Comparison of ENCODE assay signal across 25 mouse cellular contexts in the genomic region with DNA sequence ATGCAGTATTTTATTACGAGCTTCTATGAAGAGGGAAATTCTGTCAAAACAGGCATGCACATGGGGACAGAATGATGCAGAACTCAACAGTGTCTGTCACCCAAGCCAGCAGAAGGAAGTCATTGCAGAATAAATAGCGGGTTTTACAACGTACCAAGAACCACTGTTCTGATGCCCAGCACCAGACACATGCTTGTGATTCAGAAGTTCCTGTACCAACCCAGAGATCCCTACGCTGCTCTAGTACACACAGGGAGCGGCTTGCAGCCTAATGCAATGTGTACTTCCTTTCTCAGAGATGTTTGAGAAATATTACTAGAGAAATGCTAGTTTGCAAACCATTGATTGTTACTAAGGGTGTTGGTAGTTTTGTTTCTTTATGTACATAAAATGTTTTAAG.
"Had no signal": no experiment of that assay in that cellular context is flagged by ENCODE, and none has a peak within 500 bp of the region (broad histone marks: within the 10 kb centered on the region; RNA-seq: fewer than 3 reads in every experiment).

No protein-coding gene starts in this region.

- H3K36me3 ChIP-seq: lung, embryonic 15.5 days; midbrain, embryonic 10.5 days; midbrain, embryonic 12.5 days; neural tube, embryonic 13.5 days; stomach, embryonic 15.5 days had no signal

- H3K4me1 ChIP-seq: liver, embryonic 13.5 days; liver, embryonic 15.5 days; lung, embryonic 15.5 days; midbrain, embryonic 10.5 days; midbrain, embryonic 12.5 days; neural tube, embryonic 13.5 days; neural tube, embryonic 15.5 days; stomach, embryonic 15.5 days had no signal

- ATAC-seq: lung, postnatal 0 days; midbrain, embryonic 16.5 days had no signal

- H3K4me2 ChIP-seq: liver, embryonic 13.5 days; liver, embryonic 15.5 days; lung, embryonic 15.5 days; midbrain, embryonic 12.5 days; neural tube, embryonic 13.5 days; neural tube, embryonic 15.5 days; stomach, embryonic 15.5 days had no signal

- H3K27ac ChIP-seq: liver, embryonic 13.5 days; liver, embryonic 15.5 days; lung, embryonic 15.5 days; macrophage; midbrain, embryonic 10.5 days; midbrain, embryonic 12.5 days; neural tube, embryonic 13.5 days; neural tube, embryonic 15.5 days; stomach, embryonic 15.5 days; stomach, postnatal 0 days had no signal

- H3K9ac ChIP-seq: liver, embryonic 13.5 days; liver, embryonic 15.5 days; lung, embryonic 15.5 days; midbrain, embryonic 12.5 days; neural tube, embryonic 13.5 days; neural tube, embryonic 15.5 days; stomach, embryonic 15.5 days had no signal

- H3K9me3 ChIP-seq: liver, embryonic 13.5 days; liver, embryonic 15.5 days; lung, embryonic 15.5 days; megakaryocyte, embryonic 14.5 days; midbrain, embryonic 10.5 days; midbrain, embryonic 12.5 days; neural tube, embryonic 13.5 days; neural tube, embryonic 15.5 days; stomach, embryonic 15.5 days had no signal

- H3K27me3 ChIP-seq: liver, embryonic 13.5 days; liver, embryonic 15.5 days; lung, embryonic 15.5 days; midbrain, embryonic 12.5 days; neural tube, embryonic 13.5 days; neural tube, embryonic 15.5 days; stomach, embryonic 15.5 days had no signal

- DNase-seq: liver, embryonic 13.5 days; lung, adult 2 months; lung, postnatal 14 days; lung, postnatal 36 days; midbrain, embryonic 14.5 days; retina, postnatal 1 day; right cerebral cortex, adult 18-20 months; right cerebral cortex, postnatal 25 days; right cerebral cortex, postnatal 4 days; thymus, adult 2 months; thymus, postnatal 25 days; thymus, postnatal 4 days had no signal

- H3K4me3 ChIP-seq: liver, embryonic 13.5 days; liver, embryonic 15.5 days; lung, embryonic 15.5 days; megakaryocyte, embryonic 14.5 days; midbrain, embryonic 10.5 days; midbrain, embryonic 12.5 days; myocyte; neural tube, embryonic 13.5 days; neural tube, embryonic 15.5 days; stomach, embryonic 15.5 days had no signal
